Mouse (Mus musculus) gastrocnemius, postnatal 36 days (tissue): ENCODE measurements at regions not wholly inside any gene's neighbourhood (a gene's known extent, or its start where the extent isn't known, plus 50 kb on each side); places are given as distances from the start of the nearest gene placed in this dataset.
A peak's percentile ranks its signal among the peaks of the same experiment; 100 is the strongest.

Experiments
- DNase-seq, 2 experiments: peaks; one replicate each; pipeline ENCODE4 v3.0.0; 2022
- intact Hi-C: fragments of 180-260 bp; cut with DNase I; formaldehyde crosslinking; loops from one replicate; pipeline ENCODE4 v1.15.1; 2025

DNA sequence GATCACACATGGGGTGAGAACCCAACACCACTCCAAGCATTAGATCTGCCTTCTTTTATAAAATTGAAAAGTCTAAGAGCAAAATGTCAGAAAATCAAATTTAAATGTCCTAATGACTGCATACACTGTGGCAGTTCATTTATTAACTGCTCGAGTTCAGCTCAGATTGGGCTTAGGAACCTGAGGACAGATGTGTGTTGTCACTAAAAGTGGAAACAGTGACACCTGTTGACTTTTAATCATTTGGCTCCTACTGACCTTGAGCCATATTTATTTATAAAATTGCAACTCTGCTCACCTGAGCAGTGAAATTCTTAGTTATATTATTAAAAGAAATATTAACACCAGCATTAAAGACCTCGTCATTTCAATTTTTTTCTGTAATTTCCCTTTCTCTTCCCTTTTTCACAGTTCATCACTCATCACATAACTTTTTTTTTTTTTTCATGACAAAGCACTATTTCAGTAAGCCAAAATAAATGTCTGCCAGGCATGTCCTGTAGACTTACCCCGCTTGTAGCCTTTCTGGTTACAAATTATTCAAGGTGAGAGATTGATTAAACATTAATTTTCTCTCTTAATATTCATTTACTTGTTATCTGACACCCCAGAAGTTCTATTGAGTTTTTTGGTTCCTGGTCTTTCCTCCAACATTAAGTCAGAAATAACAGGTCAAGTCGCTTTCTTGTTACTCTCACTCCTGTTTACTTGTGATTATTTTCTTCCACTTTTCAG, 274.2 kb upstream of the Tet2 start:
- DNase-seq = no peak
- intact Hi-C loops = no loop called here

DNA sequence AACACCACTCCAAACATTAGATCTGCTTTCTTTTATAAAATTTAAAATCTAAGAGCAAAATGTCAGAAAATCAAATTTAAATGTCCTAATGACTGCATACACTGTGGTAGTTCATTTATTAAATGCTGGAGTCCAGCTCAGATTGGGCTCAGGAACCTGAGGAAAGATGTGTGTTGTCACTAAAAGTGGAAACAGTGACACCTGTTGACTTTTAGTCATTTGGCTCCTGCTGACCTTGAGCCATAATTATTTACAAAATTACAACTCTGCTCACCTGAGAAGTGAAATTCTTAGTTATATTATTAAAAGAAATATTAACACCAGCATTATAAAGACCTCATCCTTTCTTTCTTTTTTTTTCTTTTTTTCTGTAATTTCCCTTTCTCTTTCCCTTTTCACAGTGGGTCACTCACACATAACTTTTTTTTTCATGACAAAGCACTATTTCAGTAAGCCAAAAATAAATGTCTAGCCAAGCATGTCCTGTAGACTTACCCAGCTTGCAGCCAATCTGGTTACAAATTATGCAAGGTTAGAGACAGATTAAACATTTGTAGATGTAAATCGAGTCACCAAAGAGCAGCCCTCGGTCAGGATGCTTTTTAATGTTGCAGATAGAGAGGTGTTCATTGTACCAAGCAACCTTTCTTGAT, 288.9 kb upstream of the Tet2 start:
- intact Hi-C loops = no loop called here
- no peak for DNase-seq

DNA sequence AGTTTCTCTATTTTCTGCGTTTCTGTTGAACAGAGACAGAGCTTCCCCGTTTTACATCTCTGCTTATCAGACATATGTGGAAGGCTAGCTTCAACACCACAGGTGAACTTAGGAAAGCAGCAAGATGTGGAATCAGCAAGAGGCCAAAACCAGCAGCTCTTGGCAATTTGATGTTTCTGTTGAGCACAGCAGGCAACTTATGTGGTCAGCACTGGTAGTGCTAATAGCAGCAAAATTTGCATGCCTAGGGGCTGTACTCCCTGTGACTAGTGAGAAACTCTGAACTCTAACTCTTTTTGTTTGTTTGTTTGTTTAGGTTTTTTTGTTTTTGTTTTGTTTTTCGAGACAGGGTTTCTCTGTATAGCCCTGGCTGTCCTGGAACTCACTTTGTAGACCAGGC, 289.5 kb upstream of the Tet2 start:
- intact Hi-C loops = no loop called here
- DNase-seq = no peak

DNA sequence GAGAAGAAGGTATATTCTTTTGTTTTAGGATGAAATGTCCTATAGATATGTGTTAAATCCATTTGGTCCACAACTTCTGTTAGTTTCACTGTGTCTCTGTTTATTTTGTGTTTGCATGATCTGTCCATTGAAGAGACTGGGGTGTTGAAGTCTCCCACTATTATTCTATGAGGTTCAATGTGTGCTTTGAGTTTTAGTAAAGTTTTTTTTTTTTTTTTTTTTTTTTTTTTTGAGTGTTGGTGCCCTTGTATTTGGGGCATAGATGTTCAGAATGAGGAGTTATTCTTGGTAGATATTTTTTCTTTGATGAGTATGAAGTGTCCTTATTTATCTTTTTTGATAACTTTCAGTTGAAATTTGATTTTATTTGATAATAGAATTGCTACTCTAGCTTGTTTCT, 301.4 kb upstream of the Tet2 start:
- no peak for DNase-seq
- intact Hi-C loops = no loop called here

DNA sequence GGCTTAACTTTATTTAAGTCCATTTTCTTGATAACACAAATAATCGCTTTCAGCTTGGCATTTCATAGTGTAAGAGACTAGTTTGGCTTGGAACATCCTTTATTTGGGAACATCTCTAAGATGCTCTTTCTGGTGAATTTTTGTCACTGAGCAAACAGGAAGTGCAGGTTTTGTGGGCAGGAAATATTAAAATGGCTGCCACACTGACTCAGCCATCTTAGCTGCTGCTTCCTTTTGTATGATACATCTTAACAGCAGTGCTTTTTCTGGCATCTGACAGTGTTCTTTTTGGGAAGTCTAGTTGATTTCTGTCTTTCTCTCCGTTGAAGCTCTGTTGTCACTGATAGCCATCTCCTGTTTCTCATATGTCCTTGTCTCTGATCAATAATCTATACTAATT, 329.4 kb upstream of the Tet2 start:
- DNase-seq = no peak
- intact Hi-C loops = no loop called here

DNA sequence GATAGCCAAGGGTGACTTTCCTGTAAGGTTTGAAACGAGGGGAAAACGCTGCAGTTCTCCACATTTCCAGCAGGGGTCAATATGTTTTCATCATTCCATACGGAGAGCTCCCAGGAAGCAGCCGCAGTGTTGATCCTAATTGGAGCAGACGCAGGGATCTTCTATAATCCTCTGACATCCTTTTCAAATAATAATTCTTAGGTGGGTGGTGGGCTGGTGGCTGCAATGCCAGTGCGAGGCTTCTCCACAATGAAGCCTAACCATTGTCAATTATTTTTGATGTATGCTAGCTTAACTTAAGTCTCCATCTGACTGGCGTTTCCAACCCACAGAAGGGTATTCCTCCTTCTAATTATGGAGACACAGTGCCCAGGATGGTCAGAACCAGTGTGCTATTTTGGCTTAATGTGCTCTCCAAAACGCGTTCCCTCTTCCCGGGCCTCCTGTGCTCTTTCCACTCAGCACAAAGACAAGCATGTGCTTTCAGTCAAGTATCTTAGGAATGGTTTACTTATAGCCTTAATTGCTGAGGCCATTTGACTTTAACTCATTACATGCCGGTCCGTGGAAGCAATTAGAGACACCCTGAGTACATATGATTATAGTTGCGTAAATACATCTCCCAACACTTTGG, 331.6 kb upstream of the Tet2 start:
- DNase-seq = peak; percentile 16 to 49
- intact Hi-C loops = loop anchor here (5.0 kb wide), 1 partner anchor 756 kb away; no protein-coding TSS in a partner anchor

DNA sequence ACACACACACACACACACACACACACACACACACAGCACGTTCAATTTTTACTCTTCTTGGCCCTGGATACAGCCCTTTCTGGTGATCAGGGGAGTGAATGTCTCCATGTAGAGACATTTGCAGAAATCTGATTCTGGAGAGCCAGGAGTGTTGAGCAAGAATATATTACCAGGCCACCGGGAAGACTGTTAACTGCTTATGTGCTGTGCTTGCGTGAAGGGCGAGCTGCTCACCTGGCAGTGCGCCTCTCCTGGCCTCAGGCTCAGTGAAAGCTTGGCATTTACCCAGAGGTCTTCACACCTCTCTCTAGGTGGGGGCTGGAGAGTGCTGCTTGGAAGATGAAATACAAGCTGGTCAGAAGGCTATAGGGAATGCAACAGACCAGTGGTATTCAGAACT, 332.4 kb upstream of the Tet2 start:
- no peak for DNase-seq
- intact Hi-C loops = loop anchor here (5.0 kb wide), 1 partner anchor 755 kb away; no protein-coding TSS in a partner anchor

DNA sequence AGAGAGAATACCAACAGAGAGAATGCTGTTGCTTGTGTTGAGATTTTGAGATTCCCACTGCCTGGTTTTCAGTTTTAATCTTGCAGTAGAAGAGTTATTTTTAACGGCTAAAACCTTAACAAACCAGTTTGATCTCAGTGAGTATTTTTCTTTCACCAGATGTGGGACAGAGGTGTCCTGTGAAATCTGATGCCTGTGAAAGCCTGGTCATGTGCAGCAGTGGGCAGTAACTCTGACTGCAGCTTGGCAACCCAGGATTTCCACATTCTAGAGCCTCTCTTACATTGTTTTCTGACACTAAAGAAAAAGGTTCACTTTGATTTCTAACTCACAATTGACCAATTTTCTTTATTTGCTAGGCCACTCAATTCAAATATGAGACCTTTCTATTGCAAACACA, 335.7 kb upstream of the Tet2 start:
- DNase-seq = no peak
- intact Hi-C loops = loop anchor here (5.0 kb wide), 1 partner anchor 737 kb away; no protein-coding TSS in a partner anchor

DNA sequence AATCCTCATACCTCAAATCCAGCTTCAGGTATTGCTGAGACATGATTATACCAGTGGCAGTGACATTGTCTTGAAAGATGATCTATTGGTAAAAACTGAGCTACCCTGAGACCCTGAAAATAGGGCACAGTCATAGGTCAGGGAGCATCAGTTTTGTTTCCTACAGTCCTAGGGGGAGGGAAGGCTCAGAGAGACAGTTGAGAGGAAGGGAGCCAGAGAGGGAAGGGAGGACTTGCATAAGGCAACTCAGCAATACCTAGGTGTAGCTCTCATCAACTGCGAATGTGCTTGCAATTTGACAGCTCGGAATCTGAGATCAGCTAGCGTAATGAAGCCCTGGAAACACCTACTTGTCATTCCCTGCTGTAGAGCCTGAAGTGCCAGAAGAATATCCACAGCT, 334.4 kb upstream of the Cxxc4 start:
- intact Hi-C loops = no loop called here
- DNase-seq = no peak

DNA sequence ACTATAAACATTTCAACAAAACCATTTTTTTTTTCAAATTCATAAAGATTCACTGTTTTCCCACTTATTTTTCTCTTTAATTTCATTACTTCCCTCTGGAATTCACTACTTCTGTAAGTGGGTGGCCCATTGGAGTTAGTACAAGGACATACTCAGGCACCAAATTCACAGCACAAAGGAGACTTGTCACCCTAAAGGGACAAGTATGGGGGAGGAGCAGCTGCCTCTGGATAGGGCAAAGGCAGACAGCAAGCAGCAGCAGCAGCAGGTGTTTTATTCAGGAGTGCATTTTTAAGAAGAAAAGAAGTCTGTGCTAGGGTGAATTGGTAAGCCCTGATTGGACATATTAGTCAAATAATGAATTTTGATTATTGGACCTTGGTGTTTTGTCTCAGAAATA, 314.1 kb upstream of the Cxxc4 start:
- DNase-seq = no peak
- intact Hi-C loops = no loop called here

DNA sequence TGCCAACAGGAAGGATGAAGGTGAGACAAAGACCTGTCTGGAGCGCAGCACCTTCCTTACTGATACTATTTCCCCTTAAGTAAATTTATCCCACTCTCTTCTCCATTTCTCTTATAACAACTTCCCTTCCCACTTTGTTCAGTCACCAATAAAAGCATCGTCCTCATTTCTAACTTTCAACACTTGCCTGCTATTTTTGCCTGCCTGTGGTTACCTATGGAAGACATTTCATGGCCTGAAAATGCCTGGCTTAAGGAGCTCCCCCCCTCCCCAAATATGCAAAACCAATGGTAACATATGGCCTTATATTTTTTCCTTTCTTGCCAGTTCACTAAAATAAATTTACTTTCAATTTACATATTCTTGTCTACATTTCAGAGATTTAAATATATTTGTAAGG, 271.0 kb upstream of the Cxxc4 start:
- intact Hi-C loops = no loop called here
- DNase-seq = no peak

DNA sequence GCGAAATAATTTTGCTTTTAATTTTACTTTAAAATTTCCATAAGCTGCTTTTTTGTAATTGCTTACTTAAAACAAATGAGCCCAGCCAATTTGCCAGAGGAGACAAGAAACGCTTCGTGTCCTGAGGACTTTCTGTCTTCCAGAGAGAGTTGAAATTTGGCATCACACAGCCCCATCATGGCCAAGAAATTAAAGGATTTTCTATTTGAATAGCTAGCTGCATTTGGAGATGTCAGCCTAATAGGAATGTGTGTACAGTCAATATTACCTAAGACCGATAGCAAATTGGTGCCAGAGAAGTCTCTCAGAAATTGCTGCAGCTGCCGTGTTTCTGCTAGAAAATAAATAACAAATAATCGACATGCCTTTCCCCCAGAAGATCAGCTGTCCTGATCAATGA, 268.1 kb upstream of the Cxxc4 start:
- DNase-seq = no peak
- intact Hi-C loops = no loop called here

DNA sequence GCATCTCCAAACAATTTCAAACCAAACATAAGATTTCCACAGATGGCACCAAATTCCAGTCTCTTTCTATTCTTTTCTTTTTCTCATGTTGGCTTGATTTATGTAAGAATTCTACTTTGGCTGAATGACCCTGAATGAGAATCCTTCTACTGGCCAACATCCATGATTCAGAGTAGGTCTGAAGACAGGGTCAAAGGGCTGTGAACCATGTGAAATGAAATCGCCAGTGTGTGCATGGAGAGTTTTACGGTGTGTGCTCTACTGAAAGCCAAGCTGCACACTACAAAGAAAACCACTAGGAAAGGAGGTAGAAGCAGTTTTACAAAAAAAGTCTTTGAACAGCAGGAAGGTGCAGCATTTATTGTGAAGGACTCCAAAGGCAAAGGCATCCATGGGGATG, 263.5 kb upstream of the Cxxc4 start:
- intact Hi-C loops = no loop called here

DNA sequence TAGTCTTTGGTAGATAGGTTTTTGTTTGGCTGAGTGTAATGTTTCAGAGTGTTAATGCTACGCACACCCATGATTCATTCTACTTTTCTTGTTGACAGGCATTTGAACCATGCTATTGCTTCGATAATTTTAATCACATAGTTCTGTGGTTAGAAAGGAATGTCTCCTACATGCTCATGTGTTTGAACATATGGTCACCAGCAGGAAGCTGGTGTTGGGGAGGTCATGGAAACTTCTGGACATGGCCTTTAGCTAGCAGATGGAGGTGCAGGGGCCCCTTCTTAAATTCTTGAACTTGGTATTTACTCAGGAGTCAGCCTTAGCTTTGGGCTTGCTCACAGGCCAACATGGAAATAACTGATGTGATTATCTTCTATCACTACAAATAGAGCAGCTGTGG, 248.6 kb upstream of the Cxxc4 start:
- DNase-seq = no peak
- intact Hi-C loops = no loop called here

More for the DNA sequence above, 263.5 kb upstream of the Cxxc4 start:
- DNase-seq = no peak

DNA sequence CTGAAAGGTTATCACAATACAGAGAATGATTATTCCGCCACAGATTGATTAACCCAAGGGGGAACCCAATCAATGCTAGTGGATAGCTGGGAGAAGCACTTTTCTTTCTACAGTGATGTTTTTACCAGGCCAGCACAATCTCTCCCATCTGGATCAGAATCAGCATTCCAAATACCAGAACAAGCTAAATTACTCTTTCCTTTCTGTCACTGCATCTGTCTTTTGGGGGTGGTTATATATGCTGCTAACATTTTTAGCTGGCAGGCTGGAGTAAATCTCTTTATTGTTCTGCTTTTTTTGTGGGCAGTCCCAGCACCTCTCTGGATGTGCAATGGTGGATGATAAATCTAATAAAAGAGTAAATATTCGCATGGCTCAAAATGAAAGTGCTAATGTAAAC, 242.3 kb upstream of the Cxxc4 start:
- DNase-seq = no peak
- intact Hi-C loops = no loop called here

DNA sequence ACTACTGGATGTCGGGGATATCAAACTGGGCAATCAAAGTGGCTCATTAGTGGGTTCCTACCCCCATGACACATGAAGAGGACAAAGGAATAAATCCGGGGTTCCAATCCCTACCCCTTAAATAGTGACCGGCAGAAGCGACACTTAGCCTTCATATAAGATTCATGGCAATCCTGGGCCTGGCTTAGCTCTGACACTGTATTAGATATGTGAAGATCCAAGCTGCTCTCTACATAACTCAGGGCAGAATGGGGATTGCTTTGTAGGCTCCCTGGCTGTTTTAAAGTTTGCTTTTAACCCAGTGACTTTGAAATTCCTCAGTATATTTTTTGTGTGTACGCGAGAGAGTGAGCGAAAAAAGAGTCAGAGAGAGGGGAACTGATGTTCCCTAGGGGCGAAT, 236.3 kb upstream of the Cxxc4 start:
- no peak for DNase-seq
- intact Hi-C loops = no loop called here

DNA sequence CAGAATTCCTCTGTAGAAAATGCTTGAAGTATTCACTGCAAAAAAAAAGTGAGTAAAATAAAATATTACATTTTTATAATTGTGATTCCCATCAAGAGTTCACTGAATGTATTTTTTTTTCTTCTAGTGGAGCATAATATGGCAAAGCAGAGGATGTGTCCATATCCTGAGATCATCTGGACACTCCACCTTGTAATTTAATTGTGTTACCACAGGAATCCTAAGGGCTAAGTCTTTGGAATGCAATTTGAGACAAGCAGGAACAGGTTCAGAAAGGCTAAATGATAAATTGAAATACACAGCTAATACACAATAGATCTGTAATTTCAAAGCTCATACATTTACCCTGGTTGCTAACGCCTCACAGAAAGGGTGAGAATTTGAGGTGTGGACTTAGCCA, 235.7 kb upstream of the Cxxc4 start:
- DNase-seq = no peak
- intact Hi-C loops = no loop called here

DNA sequence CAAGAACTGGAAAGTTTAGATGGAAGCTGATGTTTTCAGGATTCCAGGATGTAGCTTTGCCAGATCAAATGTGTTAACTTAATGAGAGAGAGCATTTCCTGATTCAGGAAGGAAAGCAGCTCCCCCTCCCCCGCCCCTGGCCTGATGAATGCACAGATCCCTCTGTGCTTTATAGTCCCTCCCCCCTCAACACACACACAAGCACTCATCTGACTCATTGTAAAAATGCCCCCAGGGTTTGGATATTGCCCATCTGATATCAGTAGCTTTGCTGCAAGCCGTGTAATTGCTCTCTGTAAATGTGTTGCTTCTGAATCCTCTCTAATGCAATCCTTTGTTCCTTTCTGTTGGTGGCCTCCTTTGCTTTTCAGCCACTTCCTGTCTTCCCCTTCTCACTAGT, 221.5 kb upstream of the Cxxc4 start:
- no peak for DNase-seq
- intact Hi-C loops = no loop called here

DNA sequence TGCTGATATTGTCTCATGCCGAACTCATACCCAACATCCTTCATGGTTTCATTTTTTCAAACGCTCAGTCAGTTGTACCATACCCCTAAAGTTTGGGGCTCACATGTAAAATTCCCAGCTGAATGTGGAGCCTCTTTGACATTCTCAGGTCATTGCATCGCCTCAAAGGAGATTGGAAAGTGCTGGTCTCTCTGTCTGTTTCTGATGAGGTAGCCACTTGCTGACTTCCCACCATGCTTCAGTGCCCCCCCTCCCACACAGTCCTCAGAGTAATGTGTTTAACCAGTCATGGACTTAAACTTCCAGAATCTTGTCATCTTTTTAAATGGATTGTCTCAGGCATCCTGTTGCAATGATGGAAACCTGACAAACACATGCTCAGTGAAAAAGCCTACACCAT, 220.9 kb upstream of the Cxxc4 start:
- DNase-seq = no peak
- intact Hi-C loops = no loop called here

DNA sequence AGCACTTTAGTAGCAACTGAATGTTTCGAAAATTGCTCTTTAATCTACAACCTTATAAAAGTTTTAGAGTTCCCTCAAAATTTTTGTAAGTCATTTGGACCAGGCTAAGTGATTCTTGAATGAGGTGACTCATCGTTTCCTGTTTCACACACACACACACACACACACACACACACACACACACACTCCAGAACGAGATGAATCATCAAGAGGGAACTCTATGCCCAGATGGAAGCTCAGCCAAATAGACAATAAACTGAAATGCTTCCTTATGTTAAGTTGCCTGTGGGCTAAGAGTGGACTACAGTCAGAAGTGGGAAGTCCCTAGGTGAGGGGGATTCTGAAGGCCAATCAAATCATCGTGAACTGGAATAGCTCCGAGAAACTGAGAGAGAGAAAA, 202.4 kb upstream of the Cxxc4 start:
- intact Hi-C loops = no loop called here
- DNase-seq = no peak

DNA sequence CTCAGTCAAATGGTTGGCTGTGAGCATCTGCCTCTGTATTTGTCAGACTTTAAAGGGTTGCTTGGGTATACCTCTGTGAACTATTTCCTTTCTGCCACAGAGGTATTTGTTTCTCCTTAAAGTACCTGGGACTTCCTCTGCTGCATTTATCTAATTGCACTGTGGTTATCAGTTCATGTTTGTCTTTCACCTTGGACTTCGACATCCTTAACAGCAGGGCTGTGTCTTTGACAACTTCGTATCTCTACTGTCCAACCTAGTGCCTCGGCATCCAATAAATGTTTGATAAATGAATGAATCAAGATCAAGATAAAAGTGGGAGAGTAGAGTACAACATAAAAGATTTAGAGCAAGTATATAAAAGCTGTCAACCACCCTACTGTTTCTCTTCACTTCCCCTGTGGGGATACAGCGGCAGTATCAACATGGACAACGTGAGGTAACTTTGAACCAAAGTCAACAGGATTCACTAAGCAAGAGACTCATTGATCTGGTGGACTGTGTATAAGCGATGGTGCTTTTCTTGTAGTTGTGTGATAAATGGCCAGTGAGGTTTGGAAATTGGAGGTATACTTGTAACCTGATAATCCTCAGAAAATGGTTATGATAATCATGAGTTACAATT, 199.9 kb upstream of the Cxxc4 start:
- DNase-seq = no peak
- intact Hi-C loops = no loop called here

DNA sequence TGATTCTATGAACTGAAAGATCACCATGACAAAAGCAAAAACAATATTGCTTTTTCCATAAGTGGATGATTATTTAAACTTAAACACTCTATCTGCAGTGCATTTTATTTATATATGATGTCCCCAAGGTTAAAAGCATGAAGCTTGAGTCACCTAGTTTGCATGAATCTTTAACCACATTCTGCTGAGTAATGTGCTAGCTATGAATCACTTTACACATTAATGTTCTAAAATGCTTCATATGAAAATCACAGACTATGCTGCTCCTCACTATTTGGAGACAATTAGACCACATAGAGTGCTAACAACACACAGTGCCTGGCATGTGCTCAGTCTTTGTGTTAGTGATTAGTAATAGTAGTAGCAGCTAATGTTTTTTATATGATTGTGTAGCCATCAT, 185.6 kb upstream of the Cxxc4 start:
- DNase-seq = no peak
- intact Hi-C loops = no loop called here
